Mouse (Mus musculus) gastrocnemius, adult 2 months (tissue): ENCODE measurements around the gene Cyb5b. TPM values are rescaled to one million over a fixed set of nuclear protein-coding genes. Genes with fewer than 3 reads are reported as not detected.

Experiments used
- DNase-seq: peaks from one replicate; pipeline ENCODE4 v3.0.0; 2022
- H3K27ac ChIP-seq: fragments of 200-600 bp; 2 replicates; pipeline ENCODE4 v1.8.1; 2022; ENCODE audit warnings: mild to moderate bottlenecking
- H3K4me3 ChIP-seq: fragments of 200-600 bp; 2 replicates; pipeline ENCODE4 v1.8.1; 2022; ENCODE audit warnings: mild to moderate bottlenecking, moderate library complexity
- CTCF ChIP-seq: fragments of 200-600 bp; IDR thresholded peaks from 2 replicates; pipeline ENCODE4 v1.8.1; 2022; ENCODE audit warnings: antibody characterized with exemption, mild to moderate bottlenecking, moderate library complexity
- intact Hi-C: fragments of 180-260 bp; cut with DNase I; formaldehyde crosslinking; loops from one replicate; pipeline ENCODE4 v1.15.1; 2025
- total RNA-seq, 2 experiments: library from RNA; stranded (reverse); gene quantifications; 2 replicates each; pipeline ENCODE4 v1.2.3; 2021

Gene Cyb5b
- total RNA-seq, 2 experiments from 2014 or later: 33.2 to 36.3 TPM

- Histone ChIP-seq H3K4me3 (peak overlapping the region; percentile 34), H3K27ac (peak overlapping the region; percentile 76)
- TF ChIP-seq CTCF: peak; percentile 80
- intact Hi-C loops: loop anchor here (5.0 kb wide), 1 partner anchor 86 kb away; no protein-coding TSS in a partner anchor
- DNase-seq: peak; percentile 85
These were observed 34.4 kb upstream of the Cyb5b start for GRCm38 (mm10) chr8:107116023-107116422.

- TF ChIP-seq CTCF: no peak
- H3K4me3 ChIP-seq: no peak overlapping the region
- DNase-seq: no peak
- H3K27ac ChIP-seq: peak overlapping the region; percentile 76
- intact Hi-C loops: loop anchor here (5.0 kb wide), 1 partner anchor 85 kb away; no protein-coding TSS in a partner anchor
These were observed 33.4 kb upstream of the Cyb5b start for GRCm38 (mm10) chr8:107117019-107117418.

- no peak for TF ChIP-seq CTCF
- intact Hi-C loops: loop anchor here (5.0 kb wide), 1 partner anchor 83 kb away; no protein-coding TSS in a partner anchor
- peak; percentile 49 for DNase-seq
- Histone ChIP-seq H3K4me3 (peak overlapping the region; percentile 54), H3K27ac (peak overlapping the region; percentile 90)
These were observed 31.6 kb upstream of the Cyb5b start for GRCm38 (mm10) chr8:107118803-107119233.

- peak overlapping the region; percentile 90 for H3K27ac ChIP-seq
- intact Hi-C loops: loop anchor here (5.0 kb wide), 1 partner anchor 83 kb away; no protein-coding TSS in a partner anchor
- peak; percentile 49 for DNase-seq
- H3K4me3 ChIP-seq: peak overlapping the region; percentile 54
- TF ChIP-seq CTCF: no peak
These were observed 31.0 kb upstream of the Cyb5b start for GRCm38 (mm10) chr8:107119412-107119811.

- intact Hi-C loops: no loop called here
- Histone ChIP-seq H3K4me3 (no peak overlapping the region), H3K27ac (no peak overlapping the region)
- peak; percentile 15; the same call in 1 of the 2 replicates for TF ChIP-seq CTCF
- no peak for DNase-seq
These were observed 29.6 kb upstream of the Cyb5b start for GRCm38 (mm10) chr8:107120806-107121205.

- Histone ChIP-seq H3K27ac (no peak overlapping the region), H3K4me3 (no peak overlapping the region)
- intact Hi-C loops: no loop called here
- no peak for TF ChIP-seq CTCF
- DNase-seq: no peak
These were observed 28.7 kb upstream of the Cyb5b start for GRCm38 (mm10) chr8:107121681-107122291.

- Histone ChIP-seq H3K4me3 (no peak overlapping the region), H3K27ac (no peak overlapping the region)
- no peak for TF ChIP-seq CTCF
- intact Hi-C loops: no loop called here
- no peak for DNase-seq
These were observed 27.3 kb upstream of the Cyb5b start for GRCm38 (mm10) chr8:107123063-107123614.

- DNase-seq: no peak
- TF ChIP-seq CTCF: no peak
- Histone ChIP-seq H3K4me3 (no peak overlapping the region), H3K27ac (no peak overlapping the region)
- intact Hi-C loops: no loop called here
These were observed 26.1 kb upstream of the Cyb5b start for GRCm38 (mm10) chr8:107124343-107124742.

GRCm38 (mm10) chr8:107129171-107130025 is 21.0 kb upstream of the Cyb5b start:
- intact Hi-C loops: no loop called here
- peak; percentile 68 for DNase-seq
- TF ChIP-seq CTCF: no peak
- Histone ChIP-seq H3K4me3 (no peak overlapping the region), H3K27ac (peak overlapping the region; percentile 82)

GRCm38 (mm10) chr8:107130028-107130427 is 20.4 kb upstream of the Cyb5b start:
- no peak for DNase-seq
- peak overlapping the region; percentile 82 for H3K27ac ChIP-seq
- intact Hi-C loops: no loop called here
- no peak overlapping the region for H3K4me3 ChIP-seq
- no peak for TF ChIP-seq CTCF

- intact Hi-C loops: no loop called here
- peak; percentile 15; the same call in 1 of the 2 replicates for TF ChIP-seq CTCF
- DNase-seq: peak; percentile 65
- peak overlapping the region; percentile 23 for H3K4me3 ChIP-seq
- peak overlapping the region; percentile 87 for H3K27ac ChIP-seq
These were observed 17.6 kb upstream of the Cyb5b start for GRCm38 (mm10) chr8:107132581-107133491.

- intact Hi-C loops: no loop called here
- H3K27ac ChIP-seq: peak overlapping the region; percentile 87
- peak overlapping the region; percentile 33 for H3K4me3 ChIP-seq
- DNase-seq: peak; percentile 30
- TF ChIP-seq CTCF: no peak
These were observed 16.6 kb upstream of the Cyb5b start for GRCm38 (mm10) chr8:107133881-107134280.
